Mouse (Mus musculus) embryonic facial prominence, embryonic 11.5 days (tissue): ENCODE data around the gene Cd101. TPM values are rescaled to one million over a fixed set of nuclear protein-coding genes. Genes with fewer than 3 reads are reported as not detected.

ENCODE experiments used
- ATAC-seq: fragments of 200-750 bp; cut with Nextera tagmentation; replicated peaks from 2 replicates; pipeline ENCODE4 v1.8.0; 2017; ENCODE audit warnings: low read depth; ENCODE audit not compliant: insufficient number of reproducible peaks, low FRiP score, low TSS enrichment
- DNase-seq: peaks from one replicate; pipeline ENCODE4 v3.0.0-alpha.2; 2015; ENCODE audit warnings: low spot score
- H3K27ac ChIP-seq: fragments of 300-500 bp; sonication (generic); replicated peaks from 2 replicates; pipeline ENCODE4 v1.5.1; 2014; ENCODE audit warnings: mild to moderate bottlenecking, low read depth, low read length, control low read depth
- H3K27me3 ChIP-seq: fragments of 300-500 bp; sonication (generic); 2 replicates; pipeline ENCODE4 v1.6.1; 2014; ENCODE audit warnings: mild to moderate bottlenecking, low read length, moderate library complexity, mixed read lengths; ENCODE audit not compliant: control insufficient read depth, insufficient read depth
- H3K36me3 ChIP-seq: fragments of 300-500 bp; sonication (generic); replicated peaks from 2 replicates; pipeline ENCODE4 v1.6.1; 2014; ENCODE audit warnings: low read depth, mild to moderate bottlenecking, low read length, moderate library complexity, mixed read lengths; ENCODE audit not compliant: control insufficient read depth, insufficient read depth
- H3K4me1 ChIP-seq: fragments of 300-500 bp; sonication (generic); 2 replicates; pipeline ENCODE4 v1.6.1; 2014; ENCODE audit warnings: low read length, mixed read lengths; ENCODE audit not compliant: control insufficient read depth, insufficient read depth
- H3K4me2 ChIP-seq: fragments of 300-500 bp; sonication (generic); 2 replicates; pipeline ENCODE4 v1.6.1; 2014; ENCODE audit warnings: low read depth, mild to moderate bottlenecking, control low read depth, low read length, moderate library complexity
- H3K4me3 ChIP-seq: fragments of 300-500 bp; sonication (generic); 2 replicates; pipeline ENCODE4 v1.5.1; 2014; ENCODE audit warnings: low read depth, low read length, control low read depth
- H3K9ac ChIP-seq: fragments of 300-500 bp; sonication (generic); replicated peaks from 2 replicates; pipeline ENCODE4 v1.6.1; 2014; ENCODE audit warnings: mild to moderate bottlenecking, control low read depth, low read length
- H3K9me3 ChIP-seq: fragments of 300-500 bp; sonication (generic); replicated peaks from 2 replicates; pipeline ENCODE4 v1.6.1; 2016; ENCODE audit warnings: mild to moderate bottlenecking, low read length, inconsistent platforms, mixed read lengths; ENCODE audit not compliant: control insufficient read depth
- WGBS: fragments of 180-500 bp; shearing (Covaris S2); extraction: QIAGEN DNeasy Blood & Tissue Kit; methylation state at CpG from one replicate; pipeline ENCODE4 v1.1.7; 2014; 5-methylcytosine and 5-hydroxymethylcytosine counted together
- polyA plus RNA-seq: library from polyadenylated mRNA; unstranded; fragments of >200 nt; fragmentation: Nextera tagmentation; extraction: Ambion mirVana; gene quantifications from 2 replicates; pipeline ENCODE4 v1.2.1, GENCODE M21; 2014

The Cd101 gene
- polyA plus RNA-seq, 1 experiment from 2014 or later: not detected

- Histone ChIP-seq H3K4me3 (no peak overlapping the region), H3K9ac (no peak overlapping the region), H3K27ac (no peak overlapping the region), H3K9me3 (no peaks in the 10 kb centered on the region), H3K36me3 (no peaks in the 10 kb centered on the region), H3K27me3 (no peaks in the 10 kb centered on the region), H3K4me1 (no peaks in the 10 kb centered on the region), H3K4me2 (no peak overlapping the region)
- WGBS: 77% methylated on average over 4 of the region's 4 CpGs
- DNase-seq (no peak), ATAC-seq (no peak)
Measured at GRCm38 (mm10) chr3:101051601-101052000, 22.2 kb upstream of the Cd101 start.

- Histone ChIP-seq H3K9ac (no peak overlapping the region), H3K27ac (no peak overlapping the region), H3K4me2 (no peak overlapping the region), H3K9me3 (no peaks in the 10 kb centered on the region), H3K27me3 (no peaks in the 10 kb centered on the region), H3K4me1 (no peaks in the 10 kb centered on the region), H3K36me3 (no peaks in the 10 kb centered on the region), H3K4me3 (no peak overlapping the region)
- no peak for DNase-seq
- 80% methylated on average over 9 of the region's 9 CpGs for WGBS
- ATAC-seq: no peak
Measured at GRCm38 (mm10) chr3:101049997-101050396, 20.6 kb upstream of the Cd101 start.

- no peaks in the 10 kb centered on the region for H3K36me3 ChIP-seq
- no peak for DNase-seq
- H3K27me3 ChIP-seq: no peaks in the 10 kb centered on the region
Measured at GRCm38 (mm10) chr3:101048781-101049180, 19.4 kb upstream of the Cd101 start.

GRCm38 (mm10) chr3:101047586-101048275 is 18.4 kb upstream of the Cd101 start:
- H3K4me2 ChIP-seq: no peak overlapping the region
- no peak overlapping the region for H3K4me3 ChIP-seq
- no peak for ATAC-seq
- no peaks in the 10 kb centered on the region for H3K4me1 ChIP-seq
- peaks cover 3% of the 10 kb centered on the region; the same call in 1 of the 2 replicates for H3K36me3 ChIP-seq
- H3K27ac ChIP-seq: no peak overlapping the region
- WGBS: 91% methylated on average over 15 of the region's 15 CpGs
- no peaks in the 10 kb centered on the region for H3K9me3 ChIP-seq
- H3K27me3 ChIP-seq: no peaks in the 10 kb centered on the region
- no peak overlapping the region for H3K9ac ChIP-seq
- DNase-seq: no peak

More at GRCm38 (mm10) chr3:101048781-101049180, 19.4 kb upstream of the Cd101 start:
- Histone ChIP-seq H3K27ac (no peak overlapping the region), H3K9me3 (no peaks in the 10 kb centered on the region), H3K4me1 (no peaks in the 10 kb centered on the region), H3K4me3 (no peak overlapping the region), H3K4me2 (no peak overlapping the region), H3K9ac (no peak overlapping the region)
- ATAC-seq: no peak
- WGBS: 72% methylated on average over 2 of the region's 2 CpGs

- 93% methylated on average over 15 of the region's 15 CpGs for WGBS
- Histone ChIP-seq H3K4me1 (no peaks in the 10 kb centered on the region), H3K9me3 (no peaks in the 10 kb centered on the region), H3K4me3 (no peak overlapping the region), H3K4me2 (no peak overlapping the region), H3K27me3 (no peaks in the 10 kb centered on the region), H3K27ac (no peak overlapping the region), H3K9ac (no peak overlapping the region), H3K36me3 (peaks cover 3% of the 10 kb centered on the region; the same call in 1 of the 2 replicates)
- ATAC-seq (no peak), DNase-seq (no peak)
Measured at GRCm38 (mm10) chr3:101045431-101045830, 16.1 kb upstream of the Cd101 start.

GRCm38 (mm10) chr3:101044686-101045085 is 15.3 kb upstream of the Cd101 start:
- no peak for DNase-seq
- Histone ChIP-seq H3K9ac (no peak overlapping the region), H3K27ac (no peak overlapping the region), H3K36me3 (peaks cover 3% of the 10 kb centered on the region; the same call in 1 of the 2 replicates), H3K9me3 (no peaks in the 10 kb centered on the region), H3K4me2 (no peak overlapping the region), H3K4me1 (no peaks in the 10 kb centered on the region), H3K4me3 (no peak overlapping the region), H3K27me3 (no peaks in the 10 kb centered on the region)
- 82% methylated on average over 6 of the region's 6 CpGs for WGBS
- ATAC-seq: no peak

GRCm38 (mm10) chr3:101041997-101042396 is 12.6 kb upstream of the Cd101 start:
- DNase-seq (no peak), ATAC-seq (no peak)
- no peaks in the 10 kb centered on the region for H3K27me3 ChIP-seq
- peaks cover 3% of the 10 kb centered on the region; the same call in 1 of the 2 replicates for H3K36me3 ChIP-seq
- H3K27ac ChIP-seq: no peak overlapping the region
- H3K9ac ChIP-seq: no peak overlapping the region
- no peaks in the 10 kb centered on the region for H3K4me1 ChIP-seq
- no peak overlapping the region for H3K4me2 ChIP-seq
- 71% methylated on average over 7 of the region's 7 CpGs for WGBS
- no peak overlapping the region for H3K4me3 ChIP-seq
- H3K9me3 ChIP-seq: no peaks in the 10 kb centered on the region

GRCm38 (mm10) chr3:101037984-101038545 is 8.7 kb upstream of the Cd101 start:
- DNase-seq (no peak), ATAC-seq (no peak)
- no peaks in the 10 kb centered on the region for H3K27me3 ChIP-seq
- H3K4me1 ChIP-seq: no peaks in the 10 kb centered on the region
- H3K9ac ChIP-seq: no peak overlapping the region
- H3K9me3 ChIP-seq: no peaks in the 10 kb centered on the region
- WGBS: 87% methylated on average over 5 of the region's 5 CpGs
- no peaks in the 10 kb centered on the region; the same call in 1 of the 2 replicates for H3K36me3 ChIP-seq
- no peak overlapping the region for H3K4me2 ChIP-seq
- H3K4me3 ChIP-seq: no peak overlapping the region
- no peak overlapping the region for H3K27ac ChIP-seq
